25 mouse cellular contexts compared by ENCODE assay signal in the genomic region with DNA sequence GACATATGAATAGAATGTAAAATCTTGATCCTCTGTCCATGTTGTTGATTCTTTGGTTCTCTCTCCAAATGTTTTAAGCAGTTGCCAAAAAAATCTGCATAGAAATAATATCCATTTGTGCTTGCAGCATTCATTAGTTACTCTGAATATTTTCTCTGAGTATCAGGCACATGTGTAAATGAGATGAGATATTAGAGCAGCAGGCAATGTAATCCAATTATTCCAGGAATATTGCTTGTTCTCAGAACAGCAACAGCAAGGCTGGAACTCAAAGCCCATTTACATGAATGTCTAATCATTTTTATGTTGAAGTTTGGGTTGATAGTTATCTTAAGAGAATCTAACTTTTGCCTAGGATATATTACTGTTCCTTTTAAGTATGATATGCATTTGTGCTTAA.
A peak's percentile ranks its signal among the peaks of the same experiment; 100 is the strongest.
DNase-seq lines count a peak whose midpoint lies in the region; ATAC-seq and TF ChIP-seq lines count a peak whose summit lies in the region.
"Had no signal": no experiment of that assay in that cellular context is flagged by ENCODE, and none has a peak within 500 bp of the region (broad histone marks: within the 10 kb centered on the region; RNA-seq: fewer than 3 reads in every experiment).

No protein-coding gene starts in this region.

- H3K9ac ChIP-seq in forebrain, embryonic 13.5 days: no peak overlapping the region
- no peak overlapping the region for H3K9ac ChIP-seq in forebrain, embryonic 15.5 days (replicated peaks)
- H3K9ac ChIP-seq in forebrain, embryonic 11.5 days (ENCODE audit: low read length): no peak overlapping the region
- H3K9ac ChIP-seq: embryonic facial prominence, embryonic 13.5 days; embryonic facial prominence, embryonic 15.5 days had no signal

- H3K27ac ChIP-seq in forebrain, embryonic 13.5 days: no peak overlapping the region
- no peak overlapping the region for H3K27ac ChIP-seq in forebrain, embryonic 10.5 days
- H3K27ac ChIP-seq in forebrain, embryonic 15.5 days (replicated peaks): no peak overlapping the region
- H3K27ac ChIP-seq in forebrain, embryonic 11.5 days (ENCODE audit: low read depth, low read length): no peak overlapping the region
- peak overlapping the region; percentile 54 for H3K27ac ChIP-seq in layer of hippocampus, adult 2 months
- H3K27ac ChIP-seq: embryonic facial prominence, embryonic 13.5 days; embryonic facial prominence, embryonic 15.5 days had no signal

- no peaks in the 10 kb centered on the region for H3K4me1 ChIP-seq in forebrain, embryonic 13.5 days
- no peaks in the 10 kb centered on the region for H3K4me1 ChIP-seq in forebrain, embryonic 10.5 days
- H3K4me1 ChIP-seq in forebrain, embryonic 15.5 days: no peaks in the 10 kb centered on the region
- no peaks in the 10 kb centered on the region for H3K4me1 ChIP-seq in forebrain, embryonic 11.5 days (replicated peaks; ENCODE audit: control insufficient read depth, insufficient read depth, low read length)
- H3K4me1 ChIP-seq: embryonic facial prominence, embryonic 13.5 days; embryonic facial prominence, embryonic 15.5 days had no signal

- H3K9me3 ChIP-seq in forebrain, embryonic 13.5 days (replicated peaks): no peaks in the 10 kb centered on the region
- no peaks in the 10 kb centered on the region for H3K9me3 ChIP-seq in forebrain, embryonic 10.5 days
- no peaks in the 10 kb centered on the region for H3K9me3 ChIP-seq in forebrain, embryonic 15.5 days
- no peaks in the 10 kb centered on the region for H3K9me3 ChIP-seq in forebrain, embryonic 11.5 days (ENCODE audit: control insufficient read depth, low read length)
- H3K9me3 ChIP-seq: embryonic facial prominence, embryonic 13.5 days; embryonic facial prominence, embryonic 15.5 days; G1E had no signal

- H3K27me3 ChIP-seq in forebrain, embryonic 13.5 days: no peaks in the 10 kb centered on the region
- H3K27me3 ChIP-seq in forebrain, embryonic 10.5 days (ENCODE audit: poor library complexity, severe bottlenecking): no peaks in the 10 kb centered on the region
- no peaks in the 10 kb centered on the region for H3K27me3 ChIP-seq in forebrain, embryonic 15.5 days
- no peaks in the 10 kb centered on the region for H3K27me3 ChIP-seq in forebrain, embryonic 11.5 days (ENCODE audit: control insufficient read depth, insufficient read depth, low read length)
- H3K27me3 ChIP-seq: CH12.LX; embryonic facial prominence, embryonic 13.5 days; embryonic facial prominence, embryonic 15.5 days; Patski had no signal

- no peak for TF ChIP-seq CTCF in layer of hippocampus, adult 2 months (conservative IDR thresholded peaks at IDR 0.05)

- H3K4me2 ChIP-seq in forebrain, embryonic 13.5 days: no peak overlapping the region
- no peak overlapping the region for H3K4me2 ChIP-seq in forebrain, embryonic 15.5 days (replicated peaks)
- H3K4me2 ChIP-seq in forebrain, embryonic 11.5 days (ENCODE audit: low read depth, low read length, severe bottlenecking): no peak overlapping the region
- H3K4me2 ChIP-seq: embryonic facial prominence, embryonic 13.5 days; embryonic facial prominence, embryonic 15.5 days had no signal

- peak; percentile 59; the same call in 1 of the 2 replicates for ATAC-seq in forebrain, embryonic 13.5 days
- ATAC-seq in forebrain, embryonic 15.5 days (replicated peaks): 0 out of 2 replicates have a peak, but pooled peaks have one; percentile 58
- no peak for ATAC-seq in forebrain, embryonic 11.5 days (replicated peaks; ENCODE audit: low FRiP score)
- ATAC-seq: activated CD4-positive, CD25-positive, alpha-beta regulatory T cell, adult 4 months; CD4-positive, CD25-positive, alpha-beta regulatory T cell, adult 4 months; Patski had no signal

- DNase-seq in forebrain, embryonic 10.5 days (ENCODE audit: extremely low spot score, low spot score): no peak
- no peak for DNase-seq in forebrain, embryonic 11.5 days (ENCODE audit: low spot score)
- DNase-seq in layer of hippocampus, adult 2 months (ENCODE audit: low spot score in 2 of 2): no peak
- DNase-seq in layer of hippocampus, postnatal 25 days (ENCODE audit: extremely low spot score in 1 of 2, low spot score in 1 of 2): no peak
- DNase-seq: adrenal gland, adult 8-10 months; adrenal gland, postnatal 14 days; adrenal gland, postnatal 36 days; B cell, adult 2 months; cerebellum, adult 11 months; cerebellum, adult 18-20 months; cerebellum, adult 8-10 months; cerebellum, adult 9-11 months; cerebellum, postnatal 14 days; cerebellum, postnatal 36 days; embryo, embryonic 11 days had no signal

- H3K36me3 ChIP-seq in forebrain, embryonic 13.5 days (ENCODE audit: poor library complexity, severe bottlenecking): no peaks in the 10 kb centered on the region
- H3K36me3 ChIP-seq in forebrain, embryonic 10.5 days (replicated peaks): no peaks in the 10 kb centered on the region
- H3K36me3 ChIP-seq in forebrain, embryonic 15.5 days: no peaks in the 10 kb centered on the region
- H3K36me3 ChIP-seq in forebrain, embryonic 11.5 days (ENCODE audit: control insufficient read depth, insufficient read depth, low read length): no peaks in the 10 kb centered on the region
- H3K36me3 ChIP-seq: embryonic facial prominence, embryonic 13.5 days; embryonic facial prominence, embryonic 15.5 days; G1E had no signal

- H3K4me3 ChIP-seq in forebrain, embryonic 13.5 days: no peak overlapping the region
- no peak overlapping the region for H3K4me3 ChIP-seq in forebrain, embryonic 10.5 days
- no peak overlapping the region for H3K4me3 ChIP-seq in forebrain, embryonic 15.5 days
- no peak overlapping the region for H3K4me3 ChIP-seq in forebrain, embryonic 11.5 days (ENCODE audit: low read depth, low read length)
- no peak overlapping the region for H3K4me3 ChIP-seq in layer of hippocampus, adult 2 months
- H3K4me3 ChIP-seq: embryonic facial prominence, embryonic 13.5 days; embryonic facial prominence, embryonic 15.5 days; erythroblast, embryonic 14.5 days had no signal
